Mouse (Mus musculus) liver, postnatal 0 days (tissue): ENCODE results near the gene Hk3.

Source experiments
- CTCF ChIP-seq: sonication (generic); IDR thresholded peaks from 2 replicates; pipeline ENCODE4 v1.5.1; 2016; ENCODE audit warnings: antibody characterized with exemption, low read depth
- EP300 ChIP-seq: IDR thresholded peaks from 2 replicates; pipeline ENCODE4 v1.6.1; 2016; ENCODE audit warnings: antibody characterized with exemption, low read depth, mild to moderate bottlenecking

DNA sequence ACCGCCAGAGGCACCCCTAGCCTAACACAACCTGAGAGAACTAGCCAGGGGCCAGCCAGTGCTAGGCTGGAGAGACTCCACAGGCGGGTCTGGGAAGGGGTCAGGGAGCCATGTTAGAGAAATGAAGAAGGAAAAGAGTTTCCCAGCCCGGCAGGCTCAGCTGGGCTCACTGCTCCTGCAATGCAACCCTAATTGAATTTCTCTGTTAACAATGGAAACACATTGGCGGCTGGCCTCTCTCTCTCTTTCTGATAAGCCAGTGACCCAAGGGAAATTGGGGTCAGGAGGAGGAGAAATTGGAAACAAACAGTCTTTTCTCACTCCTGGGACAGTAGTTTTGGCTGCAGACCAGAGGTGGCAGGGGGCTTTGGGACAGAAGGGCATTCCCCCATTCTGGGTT lies 26.6 kb downstream of the Hk3 start:
- no peak for TF ChIP-seq CTCF
- no peak for TF ChIP-seq EP300
